Mouse (Mus musculus): ENCODE measurements at regions not wholly inside any gene's neighbourhood (a gene's known extent, or its start where the extent isn't known, plus 50 kb on each side); places are given as distances from the start of the nearest gene placed in this dataset.

DNA sequence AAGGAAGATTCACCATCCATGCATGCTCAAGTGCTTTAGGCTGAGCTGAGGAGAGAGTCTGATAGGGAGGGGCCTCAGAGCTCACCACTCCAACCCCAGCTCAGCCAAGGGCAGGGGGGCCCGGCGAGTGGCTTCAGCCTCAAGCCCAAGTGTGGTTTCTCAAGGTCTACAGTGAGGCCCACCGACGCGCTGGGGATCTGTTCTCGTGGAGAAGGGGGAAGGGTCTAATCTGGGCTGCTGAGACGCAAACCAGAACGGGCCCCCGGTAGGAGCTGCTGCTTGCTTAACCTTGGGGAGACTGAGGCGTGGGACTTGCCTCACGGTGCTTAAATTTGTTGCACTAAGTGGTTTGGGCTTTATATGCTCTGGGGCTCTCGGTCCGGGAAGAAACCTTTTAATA lies 70.9 kb downstream of the Asb1 start:
- H3K36me3 ChIP-seq (ENCODE audit: control insufficient read depth, insufficient read depth): no peaks in the 10 kb centered on the region
- H3K4me2 ChIP-seq (replicated peaks; ENCODE audit: low read depth): peak overlapping the region; percentile 41; the same call in 1 of the 2 replicates
- WGBS: 23% methylated on average over 13 of the region's 13 CpGs
- ATAC-seq: no peak
- H3K27me3 ChIP-seq (replicated peaks; ENCODE audit: control insufficient read depth, insufficient read depth, low read length): no peaks in the 10 kb centered on the region
- H3K27ac ChIP-seq (ENCODE audit: low read depth, low read length): no peak overlapping the region
- no peaks in the 10 kb centered on the region; the same call in 1 of the 2 replicates for H3K4me1 ChIP-seq (replicated peaks; ENCODE audit: control insufficient read depth, insufficient read depth, low read length)
- no peak for TF ChIP-seq CTCF (IDR thresholded peaks at IDR 0.05; ENCODE audit: low read depth)
- no peak overlapping the region for H3K4me3 ChIP-seq (ENCODE audit: low read depth, low read length)
- H3K9ac ChIP-seq (ENCODE audit: low read depth, low read length): no peak overlapping the region
- H3K9me3 ChIP-seq (ENCODE audit: control insufficient read depth): no peaks in the 10 kb centered on the region

DNA sequence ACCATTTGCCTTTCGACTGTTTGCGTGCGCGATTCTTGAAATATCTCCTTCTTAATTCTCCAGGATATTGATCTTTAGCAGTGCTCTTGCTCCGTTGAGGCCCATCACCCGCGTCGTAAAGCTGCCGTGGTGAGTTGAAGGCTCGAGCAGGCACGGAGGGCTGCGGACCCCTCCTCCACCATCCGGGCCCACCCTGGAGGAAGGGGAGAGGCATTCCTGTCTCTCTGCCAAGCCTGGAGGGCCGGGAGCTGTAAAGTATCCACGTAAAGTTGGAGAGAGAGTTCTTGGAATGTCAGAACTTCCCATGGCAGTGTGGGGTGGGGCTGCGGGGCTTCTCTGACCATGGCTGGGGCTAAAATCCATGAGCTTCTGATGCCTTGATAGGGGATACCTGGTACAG lies 71.3 kb downstream of the Asb1 start:
- no peaks in the 10 kb centered on the region for H3K9me3 ChIP-seq (ENCODE audit: control insufficient read depth)
- no peak for TF ChIP-seq CTCF (IDR thresholded peaks at IDR 0.05; ENCODE audit: low read depth)
- no peak overlapping the region for H3K4me3 ChIP-seq (ENCODE audit: low read depth, low read length)
- H3K27ac ChIP-seq (ENCODE audit: low read depth, low read length): no peak overlapping the region
- H3K36me3 ChIP-seq (ENCODE audit: control insufficient read depth, insufficient read depth): no peaks in the 10 kb centered on the region
- 24% methylated on average over 16 of the region's 16 CpGs for WGBS
- no peak for ATAC-seq
- H3K4me2 ChIP-seq (replicated peaks; ENCODE audit: low read depth): peak overlapping the region; percentile 41
- H3K27me3 ChIP-seq (replicated peaks; ENCODE audit: control insufficient read depth, insufficient read depth, low read length): no peaks in the 10 kb centered on the region
- H3K9ac ChIP-seq (ENCODE audit: low read depth, low read length): no peak overlapping the region
- no peaks in the 10 kb centered on the region; the same call in 1 of the 2 replicates for H3K4me1 ChIP-seq (replicated peaks; ENCODE audit: control insufficient read depth, insufficient read depth, low read length)

DNA sequence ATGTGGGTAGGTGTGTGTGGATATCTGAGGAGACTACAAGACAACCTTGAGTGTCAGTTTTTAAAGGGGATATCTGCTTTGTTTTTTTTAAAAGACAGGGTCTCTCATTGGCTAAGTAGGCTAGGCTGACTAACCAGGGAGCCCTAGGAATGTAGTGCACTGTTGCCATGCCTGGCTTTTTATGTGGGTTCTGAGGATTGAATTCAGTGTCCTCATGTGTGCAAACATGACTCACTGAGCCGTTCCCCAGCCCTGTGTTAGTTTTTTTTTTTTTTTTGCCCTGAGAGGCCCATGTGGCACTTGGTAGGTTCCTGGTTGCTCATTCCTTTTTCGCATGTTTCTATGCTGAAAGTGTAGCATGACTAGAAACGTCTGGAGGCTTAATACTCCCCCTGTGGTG lies 72.6 kb downstream of the Asb1 start:
- no peaks in the 10 kb centered on the region for H3K36me3 ChIP-seq (ENCODE audit: control insufficient read depth, insufficient read depth)
- H3K27ac ChIP-seq (ENCODE audit: low read depth, low read length): no peak overlapping the region
- H3K9ac ChIP-seq (ENCODE audit: low read depth, low read length): no peak overlapping the region
- no peaks in the 10 kb centered on the region; the same call in 1 of the 2 replicates for H3K4me1 ChIP-seq (replicated peaks; ENCODE audit: control insufficient read depth, insufficient read depth, low read length)
- H3K4me2 ChIP-seq (replicated peaks; ENCODE audit: low read depth): no peak overlapping the region
- no peaks in the 10 kb centered on the region for H3K9me3 ChIP-seq (ENCODE audit: control insufficient read depth)
- no peak overlapping the region for H3K4me3 ChIP-seq (ENCODE audit: low read depth, low read length)
- WGBS: 54% methylated on average over 3 of the region's 3 CpGs
- no peak for TF ChIP-seq CTCF (IDR thresholded peaks at IDR 0.05; ENCODE audit: low read depth)
- no peaks in the 10 kb centered on the region for H3K27me3 ChIP-seq (replicated peaks; ENCODE audit: control insufficient read depth, insufficient read depth, low read length)
- ATAC-seq: no peak

DNA sequence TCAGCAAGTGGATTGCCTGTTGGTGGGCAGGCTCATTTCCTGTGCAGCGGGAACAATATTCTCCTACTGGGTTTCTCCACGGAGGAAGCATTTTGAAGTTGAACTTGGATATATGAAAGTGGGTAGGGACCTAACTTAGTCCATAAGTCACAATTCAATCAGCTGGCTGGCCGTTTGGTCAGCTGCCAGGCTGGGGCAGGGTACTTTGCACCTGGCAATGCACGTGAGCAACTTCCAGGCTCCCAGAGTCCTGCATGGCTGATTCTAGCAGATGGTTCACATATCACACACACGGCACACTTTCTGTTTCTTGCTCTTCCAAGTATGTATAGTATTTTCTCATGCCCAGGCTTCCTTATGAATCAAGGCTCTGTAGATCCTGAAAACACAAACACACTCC lies 75.1 kb downstream of the Asb1 start:
- Histone ChIP-seq H3K36me3 (ENCODE audit: control insufficient read depth, insufficient read depth) (no peaks in the 10 kb centered on the region), H3K27ac (ENCODE audit: low read depth, low read length) (no peak overlapping the region), H3K4me1 (replicated peaks; ENCODE audit: control insufficient read depth, insufficient read depth, low read length) (no peaks in the 10 kb centered on the region; the same call in 1 of the 2 replicates), H3K4me2 (replicated peaks; ENCODE audit: low read depth) (no peak overlapping the region), H3K27me3 (replicated peaks; ENCODE audit: control insufficient read depth, insufficient read depth, low read length) (no peaks in the 10 kb centered on the region), H3K9ac (ENCODE audit: low read depth, low read length) (no peak overlapping the region), H3K4me3 (ENCODE audit: low read depth, low read length) (no peak overlapping the region), H3K9me3 (ENCODE audit: control insufficient read depth) (no peaks in the 10 kb centered on the region)
- no peak; the same call in 1 of the 2 replicates for ATAC-seq
- no peak for TF ChIP-seq CTCF (IDR thresholded peaks at IDR 0.05; ENCODE audit: low read depth)
- 50% methylated on average over 5 of the region's 5 CpGs for WGBS

DNA sequence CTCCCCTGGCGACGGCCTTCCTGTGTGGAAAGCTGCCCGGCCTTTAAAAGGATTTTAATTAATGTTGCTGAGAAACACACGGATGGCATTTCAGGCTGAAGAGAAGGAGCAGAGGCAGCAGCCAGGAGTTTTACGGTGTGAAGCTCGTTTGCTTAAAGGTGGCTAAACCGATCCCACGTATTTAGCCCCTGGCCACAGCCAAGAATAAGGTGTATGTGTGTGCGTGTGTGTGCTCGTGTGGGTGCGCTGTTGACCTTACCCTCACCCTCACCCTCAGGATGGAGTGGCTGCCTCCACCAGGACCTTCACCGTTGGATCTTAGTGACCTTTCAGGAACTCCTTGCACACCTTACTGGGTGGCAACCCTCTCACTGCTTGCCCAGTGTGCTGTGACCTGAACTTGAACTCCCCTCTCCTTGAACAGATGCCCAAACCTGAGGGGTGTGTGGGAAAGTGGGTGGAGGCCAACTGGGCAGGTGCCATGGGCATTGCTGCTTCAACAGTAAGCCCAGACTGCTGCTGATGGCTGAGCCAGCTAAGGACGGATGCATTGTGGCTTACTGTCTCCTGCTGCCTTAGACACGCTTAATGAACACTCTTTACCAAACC lies 78.3 kb downstream of the Asb1 start:
- Histone ChIP-seq H3K4me3 (ENCODE audit: low read depth, low read length) (no peak overlapping the region), H3K27me3 (replicated peaks; ENCODE audit: control insufficient read depth, insufficient read depth, low read length) (no peaks in the 10 kb centered on the region), H3K4me2 (replicated peaks; ENCODE audit: low read depth) (no peak overlapping the region), H3K36me3 (ENCODE audit: control insufficient read depth, insufficient read depth) (no peaks in the 10 kb centered on the region), H3K4me1 (replicated peaks; ENCODE audit: control insufficient read depth, insufficient read depth, low read length) (no peaks in the 10 kb centered on the region; the same call in 1 of the 2 replicates), H3K27ac (ENCODE audit: low read depth, low read length) (no peak overlapping the region), H3K9ac (ENCODE audit: low read depth, low read length) (no peak overlapping the region), H3K9me3 (ENCODE audit: control insufficient read depth) (no peaks in the 10 kb centered on the region)
- TF ChIP-seq CTCF (IDR thresholded peaks at IDR 0.05; ENCODE audit: low read depth): no peak
- 74% methylated on average over 14 of the region's 14 CpGs for WGBS
- no peak for ATAC-seq

DNA sequence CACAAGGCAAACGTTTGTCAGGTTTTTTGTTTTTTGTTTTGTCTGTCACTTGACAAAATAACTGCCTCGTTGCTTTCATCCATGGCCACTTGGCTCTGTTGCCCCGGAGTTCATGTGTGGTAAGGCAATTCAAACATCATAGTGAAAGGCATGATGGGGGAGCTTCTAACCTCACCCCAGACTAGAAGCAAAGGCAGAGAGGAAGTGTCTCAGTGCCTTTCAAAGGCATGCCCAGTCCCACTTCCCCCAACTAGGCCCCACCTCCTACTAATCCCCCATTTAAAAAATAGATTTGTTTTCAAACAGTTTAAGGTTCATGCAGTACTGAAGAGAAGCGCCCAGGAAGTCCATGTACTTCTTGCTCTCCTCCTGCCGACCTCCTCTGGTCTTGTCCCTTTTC lies 80.8 kb downstream of the Asb1 start:
- no peak overlapping the region for H3K9ac ChIP-seq (ENCODE audit: low read depth, low read length)

More for the DNA sequence above, 80.8 kb downstream of the Asb1 start:
- no peak overlapping the region for H3K27ac ChIP-seq (ENCODE audit: low read depth, low read length)
- no peak for TF ChIP-seq CTCF (IDR thresholded peaks at IDR 0.05; ENCODE audit: low read depth)
- 80% methylated on average over 5 of the region's 5 CpGs for WGBS
- no peaks in the 10 kb centered on the region for H3K36me3 ChIP-seq (ENCODE audit: control insufficient read depth, insufficient read depth)
- no peak for ATAC-seq
- H3K9me3 ChIP-seq (ENCODE audit: control insufficient read depth): no peaks in the 10 kb centered on the region
- H3K27me3 ChIP-seq (replicated peaks; ENCODE audit: control insufficient read depth, insufficient read depth, low read length): no peaks in the 10 kb centered on the region
- H3K4me1 ChIP-seq (replicated peaks; ENCODE audit: control insufficient read depth, insufficient read depth, low read length): no peaks in the 10 kb centered on the region
- no peak overlapping the region for H3K4me3 ChIP-seq (ENCODE audit: low read depth, low read length)
- H3K4me2 ChIP-seq (replicated peaks; ENCODE audit: low read depth): no peak overlapping the region

Measured in intestine, postnatal 0 days (tissue).